Mouse (Mus musculus) T-helper 17 cell (primary cell): Measurements from ENCODE around the gene Btbd6.

Source experiments
- in situ Hi-C, 2 experiments: fragments of 300-600 bp; cut with MboI, MseI; formaldehyde crosslinking; loops; 1 replicate in 1 of 2; 2 replicates in 1 of 2; pipeline ENCODE4 v1.15.1; 2025; ENCODE audit warnings: high pct_unique_total_duplicates in 2 of 2

Gene Btbd6

DNA sequence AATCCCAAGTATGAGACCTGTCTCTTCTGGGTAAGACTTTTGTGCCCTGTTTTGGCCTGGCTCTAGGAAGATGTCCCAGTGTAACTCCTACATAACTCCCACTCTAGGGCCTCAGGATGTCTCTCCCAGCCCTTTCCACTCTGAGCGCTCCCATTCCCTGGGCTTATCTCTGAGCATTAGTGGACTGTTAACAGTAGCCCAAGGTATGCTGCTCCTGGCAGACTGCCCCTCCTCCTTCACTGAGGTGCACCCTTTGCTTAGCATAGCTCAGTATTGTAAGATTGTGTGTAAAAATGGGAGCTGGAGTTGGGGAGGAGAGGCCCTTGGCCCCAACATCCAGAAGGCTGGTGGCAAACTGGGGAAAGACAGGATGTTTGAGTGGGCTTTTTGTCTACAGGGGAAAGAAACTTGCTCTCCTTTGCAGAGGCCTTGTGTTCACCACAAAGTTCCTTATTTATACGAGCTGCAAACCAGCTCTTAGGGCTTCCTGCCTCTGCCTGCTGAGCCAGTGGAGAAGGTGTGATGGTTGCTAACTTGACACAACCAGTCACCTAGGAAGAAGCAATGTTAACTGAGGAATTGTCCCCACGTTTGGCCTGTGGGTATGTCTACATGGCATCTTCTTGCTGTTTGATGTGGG lies 23.2 kb upstream of the Btbd6 start:
- in situ Hi-C loops: no loop called here

DNA sequence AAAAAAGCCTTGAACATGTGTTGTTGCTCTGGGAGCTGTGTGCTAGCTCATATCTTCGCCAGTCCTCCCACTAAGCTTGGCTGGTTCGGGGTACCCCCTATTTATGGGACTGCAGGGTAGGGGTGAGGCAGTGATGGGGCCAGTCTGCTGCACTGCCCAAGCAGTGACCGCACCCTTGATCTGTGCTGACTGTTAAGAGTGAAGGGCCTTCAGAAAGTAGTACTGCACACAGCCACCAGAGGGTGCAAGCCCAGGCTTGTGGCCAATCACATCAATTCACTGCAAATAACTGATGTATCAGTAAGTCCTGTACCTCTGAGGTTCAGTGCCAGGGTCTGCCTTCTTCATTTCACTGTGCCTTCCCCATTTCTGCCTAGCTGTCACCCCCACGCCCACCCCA lies 20.5 kb upstream of the Btbd6 start:
- in situ Hi-C loops: no loop called here

DNA sequence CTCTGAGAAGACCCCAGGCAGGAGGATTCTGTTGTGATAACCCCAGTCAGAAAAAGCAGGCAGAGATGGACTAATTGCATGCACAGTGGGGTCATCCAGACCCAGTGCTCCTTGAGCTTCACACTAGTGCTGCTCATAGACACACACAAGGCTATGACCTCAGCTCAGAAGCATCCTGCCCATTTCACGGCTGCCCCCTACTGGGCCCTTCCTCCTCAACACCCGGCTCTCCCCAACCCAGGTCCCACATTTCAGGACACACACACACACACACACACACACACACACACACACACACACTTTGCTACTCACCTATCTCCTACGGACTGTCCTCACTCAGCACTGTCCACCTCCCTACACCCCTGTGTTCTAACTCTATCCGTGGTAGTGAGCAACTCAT lies 18.0 kb upstream of the Btbd6 start:
- in situ Hi-C loops: no loop called here

DNA sequence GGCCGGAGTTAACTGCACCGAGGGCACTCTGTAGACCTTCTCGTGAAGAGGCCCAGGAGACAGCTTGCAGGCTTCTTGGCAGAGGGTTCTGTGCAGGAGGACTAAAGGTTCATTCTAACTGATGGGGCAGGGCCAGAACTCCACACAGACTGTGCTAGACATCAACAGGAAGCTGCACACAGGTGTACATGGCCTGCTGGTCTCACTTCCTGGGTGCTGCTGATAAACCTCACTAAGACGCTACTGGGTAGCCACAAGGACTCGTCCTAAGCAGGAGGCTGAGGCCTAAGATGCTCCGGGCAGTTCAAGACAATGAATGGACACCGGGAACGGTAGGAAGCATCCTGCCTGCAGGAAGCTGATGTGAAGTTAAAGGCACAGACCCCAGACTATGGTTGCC lies 16.9 kb upstream of the Btbd6 start:
- in situ Hi-C loops: no loop called here

DNA sequence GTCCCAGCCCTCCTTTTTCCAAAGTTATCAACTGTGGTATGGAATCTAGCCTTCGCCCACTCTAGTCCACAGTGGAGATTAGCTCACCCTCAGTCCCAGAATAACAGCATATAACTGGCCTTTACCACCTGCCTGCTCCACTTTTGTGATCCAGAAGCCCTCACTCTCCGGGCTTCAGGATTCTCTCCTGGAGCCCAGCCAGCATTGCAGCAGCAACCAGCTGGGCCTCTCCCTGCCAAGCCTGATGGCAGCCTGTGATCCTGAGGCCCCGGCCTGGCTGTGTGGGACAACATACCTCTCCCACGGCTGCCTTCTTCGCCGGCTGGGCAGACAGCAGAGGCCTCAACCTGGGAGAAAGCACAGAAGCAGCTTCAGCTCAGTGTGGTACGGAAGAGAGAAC lies 14.9 kb upstream of the Btbd6 start:
- in situ Hi-C loops: no loop called here

DNA sequence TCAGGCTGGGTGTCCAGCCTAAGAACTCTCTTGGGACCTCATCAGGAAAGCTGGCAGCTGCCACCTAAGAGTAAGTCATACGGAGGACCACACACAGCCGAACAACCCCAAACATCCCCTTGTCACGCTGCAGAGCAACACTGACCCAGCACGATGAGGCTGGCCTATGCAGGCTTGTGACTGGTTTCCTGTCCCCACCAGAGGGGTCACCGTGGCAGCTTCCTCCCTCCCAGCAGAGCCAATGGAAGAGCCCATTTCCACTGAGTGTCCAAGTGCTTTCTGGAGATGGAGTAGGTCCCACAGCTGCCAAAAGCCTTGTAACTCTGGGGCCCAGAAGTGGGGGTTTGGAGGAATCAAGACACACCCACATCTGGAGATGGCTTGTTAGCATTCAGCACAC lies 14.4 kb upstream of the Btbd6 start:
- in situ Hi-C loops: no loop called here

DNA sequence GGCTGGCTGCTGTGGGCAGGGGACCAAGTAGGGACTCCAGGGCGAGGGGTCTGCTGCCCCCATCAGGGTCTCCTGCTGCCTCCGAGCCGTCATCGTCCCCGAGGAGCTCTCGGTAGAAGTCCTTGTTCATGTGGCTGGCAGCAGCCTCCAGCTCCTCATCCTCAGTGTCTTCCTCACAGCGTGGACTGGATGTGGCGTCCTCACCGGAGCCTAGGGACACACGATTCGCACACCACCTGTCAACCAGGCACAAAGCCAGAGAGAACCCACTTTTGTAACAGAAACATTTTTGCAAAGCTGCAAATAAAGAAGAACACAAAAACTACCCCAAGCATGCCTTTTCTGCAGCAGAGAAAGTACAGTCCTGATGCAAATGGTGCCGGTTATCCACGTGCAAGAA lies 10.5 kb upstream of the Btbd6 start:
- in situ Hi-C loops: no loop called here

DNA sequence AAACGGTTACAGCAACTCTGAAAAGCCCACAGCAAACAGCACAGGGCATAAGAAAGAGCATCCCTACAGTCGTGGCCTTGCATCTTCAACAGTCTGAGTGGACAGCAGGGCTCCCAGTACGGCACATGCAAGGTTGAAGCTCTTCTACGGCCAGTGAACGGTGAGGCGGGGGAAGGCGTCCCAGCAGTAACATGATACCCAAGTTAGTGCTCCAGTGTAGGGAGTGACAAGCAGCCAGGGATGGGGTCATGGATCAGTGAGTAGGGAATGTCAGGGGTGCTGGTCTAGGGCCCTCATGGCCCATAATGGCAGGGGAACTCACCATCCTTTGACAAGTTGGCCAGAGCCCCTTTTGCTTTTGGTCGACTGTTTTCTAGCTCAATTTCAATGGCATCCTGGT lies 7.3 kb upstream of the Btbd6 start:
- in situ Hi-C loops: no loop called here

DNA sequence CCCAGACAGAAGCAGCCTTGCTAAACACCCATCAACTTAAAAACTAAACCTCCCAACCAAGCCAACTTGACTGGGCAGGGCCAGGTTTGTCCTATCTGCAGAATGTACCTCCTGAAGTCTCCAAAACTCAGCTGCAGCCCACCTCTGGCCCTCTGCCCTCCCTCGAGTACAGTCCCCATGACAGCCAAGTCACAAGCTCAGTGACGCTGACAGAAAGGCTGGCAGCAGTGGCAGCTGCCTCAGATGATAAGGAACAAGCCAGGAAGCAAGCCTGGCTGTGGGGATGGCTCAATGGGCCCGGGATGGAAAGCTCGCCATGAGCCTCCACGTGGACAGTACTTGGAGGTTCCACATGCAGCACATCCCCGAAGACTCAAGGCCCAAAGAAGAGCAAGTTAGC lies 6.7 kb upstream of the Btbd6 start:
- in situ Hi-C loops: no loop called here

DNA sequence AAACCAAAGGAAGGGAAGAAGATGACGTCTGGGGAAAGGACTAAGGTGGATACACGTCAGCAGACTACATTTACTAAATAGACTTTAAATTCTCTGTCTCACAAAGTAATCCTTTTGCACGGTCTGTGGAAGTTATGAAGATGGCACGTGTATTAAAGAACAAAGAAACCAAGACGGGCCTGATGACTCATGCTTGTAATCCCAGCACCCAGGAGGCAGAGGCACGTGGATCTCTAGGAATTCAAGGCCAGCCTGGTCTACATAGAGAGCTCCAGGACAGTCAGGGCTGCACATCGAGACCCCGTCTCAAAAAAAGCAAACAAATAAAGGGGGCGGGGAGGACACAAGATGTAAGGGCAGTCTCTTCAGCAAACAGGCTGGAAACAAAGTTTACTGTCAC lies 1.5 kb upstream of the Btbd6 start:
- in situ Hi-C loops: no loop called here

DNA sequence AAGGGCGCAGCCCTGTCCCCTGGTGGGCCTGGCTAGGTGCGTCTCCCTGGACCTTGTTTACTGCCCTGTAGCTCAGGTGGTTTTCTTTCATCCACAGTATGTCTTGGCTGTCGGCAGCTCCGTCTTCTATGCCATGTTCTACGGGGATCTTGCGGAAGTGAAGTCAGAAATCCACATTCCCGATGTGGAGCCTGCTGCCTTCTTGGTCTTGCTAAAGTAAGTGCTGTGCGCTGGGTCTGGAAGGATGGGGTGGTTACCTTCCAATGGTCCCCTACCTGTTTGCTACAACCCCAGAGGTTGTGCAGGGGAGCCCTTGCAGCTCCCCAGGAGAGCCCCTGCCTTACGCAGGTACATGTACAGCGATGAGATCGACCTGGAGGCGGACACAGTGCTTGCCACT lies 874 bp downstream of the Btbd6 start:
- in situ Hi-C loops: no loop called here

DNA sequence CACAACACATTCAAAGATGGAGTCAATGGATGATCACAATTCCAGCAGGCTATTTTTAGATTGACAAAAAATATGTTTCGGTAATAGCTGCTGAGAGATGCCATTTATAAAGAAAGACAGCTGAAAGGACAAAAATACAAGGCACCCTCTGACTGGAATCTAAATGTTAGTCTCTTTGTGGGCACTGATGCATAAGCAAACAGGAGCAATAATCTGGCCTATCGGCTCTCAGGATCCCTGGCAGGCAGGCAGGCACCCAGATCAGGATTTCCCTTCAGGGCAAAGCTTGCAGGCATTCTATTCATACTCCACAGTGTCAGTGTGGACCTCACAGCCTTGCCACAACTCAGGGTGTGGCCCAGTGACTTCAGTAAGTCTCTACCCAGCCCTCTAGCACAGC lies 5.7 kb downstream of the Btbd6 start:
- in situ Hi-C loops: no loop called here

DNA sequence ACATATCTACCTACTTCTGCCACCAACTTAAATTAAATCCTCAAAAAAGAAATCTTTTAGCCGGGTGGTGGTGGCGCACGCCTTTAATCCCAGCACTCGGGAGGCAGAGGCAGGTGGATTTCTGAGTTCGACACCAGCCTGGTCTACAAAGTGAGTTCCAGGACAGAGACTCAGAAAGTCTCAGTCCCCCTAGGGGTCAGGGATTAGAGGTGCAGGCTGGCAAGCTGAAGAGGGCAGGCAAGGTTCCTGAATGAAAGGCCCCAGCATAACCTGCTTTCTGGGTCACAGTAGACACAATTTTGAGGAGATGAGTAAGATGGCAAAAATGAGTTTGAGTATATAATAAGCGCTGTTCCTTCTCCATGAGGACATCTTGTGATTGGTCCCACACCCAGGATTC lies 9.1 kb downstream of the Btbd6 start:
- in situ Hi-C loops: no loop called here

DNA sequence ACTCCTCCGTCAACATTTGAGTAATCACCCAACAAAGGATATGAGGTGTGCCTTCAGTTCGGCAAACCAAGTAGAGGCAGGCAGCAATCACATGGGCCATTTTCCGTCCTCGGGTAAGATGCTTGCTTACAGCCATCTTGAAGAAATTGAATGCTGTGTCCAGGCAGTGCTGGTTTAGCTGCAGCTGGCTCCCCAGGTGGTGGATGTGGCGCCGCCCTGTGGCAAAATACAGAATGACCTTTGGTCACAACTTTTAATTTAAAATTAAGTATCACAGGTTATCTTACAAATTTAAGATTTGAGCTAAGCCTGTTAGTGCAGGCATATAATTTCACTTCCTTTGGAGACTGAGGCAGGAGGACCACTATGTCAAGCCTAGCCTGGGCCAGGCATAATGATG lies 11.6 kb downstream of the Btbd6 start:
- in situ Hi-C loops: no loop called here

DNA sequence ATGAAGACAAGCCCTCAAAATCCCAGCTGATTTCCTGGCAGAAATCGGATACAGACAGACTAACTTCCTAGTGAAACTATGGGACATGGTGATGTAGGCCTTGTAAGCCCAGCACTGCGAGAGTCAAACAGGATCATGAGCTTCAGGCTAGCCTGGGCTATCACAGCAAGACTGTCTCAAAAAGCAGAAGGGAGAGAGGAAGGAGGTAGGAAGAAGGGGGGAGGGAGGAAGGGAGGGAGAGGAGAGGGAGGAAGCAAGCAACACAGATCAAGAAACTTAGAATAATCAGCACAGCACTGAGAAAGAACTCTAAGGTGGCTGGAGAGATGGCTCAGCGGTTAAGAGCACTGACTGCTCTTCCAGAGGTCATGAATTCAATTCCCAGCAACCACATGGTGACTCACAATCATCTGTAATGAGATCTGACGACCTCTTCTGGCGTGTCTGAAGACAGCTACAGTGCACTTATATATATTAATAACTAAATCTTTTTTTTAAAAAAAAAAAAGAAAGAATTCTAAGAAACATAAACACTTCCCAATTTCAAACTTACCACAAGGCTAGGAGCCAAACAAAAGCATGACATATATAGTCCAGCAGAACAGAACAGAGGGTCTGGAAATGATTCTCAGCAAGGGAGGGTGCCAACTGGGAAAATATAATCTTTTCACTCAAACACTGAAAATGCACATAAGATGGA lies 14.6 kb downstream of the Btbd6 start:
- in situ Hi-C loops: no loop called here

DNA sequence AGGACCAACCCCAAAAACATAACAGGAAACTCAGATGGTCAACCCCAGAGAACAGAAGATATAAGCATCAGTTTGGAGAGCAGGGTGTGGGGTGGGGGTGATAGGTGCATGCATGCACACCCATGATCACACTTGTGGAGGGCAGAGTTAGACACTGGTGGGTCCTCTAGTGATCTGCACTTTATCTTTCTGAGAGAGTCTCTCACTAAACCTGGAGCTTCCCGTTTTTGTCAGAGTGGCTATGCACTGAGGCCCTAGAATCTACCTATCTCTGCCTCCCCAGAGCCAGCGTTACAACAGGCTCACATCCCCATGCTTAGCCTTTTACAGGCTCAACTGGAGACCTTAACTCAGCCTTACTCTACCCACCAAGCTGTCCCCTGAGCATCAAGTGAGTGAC lies 15.2 kb downstream of the Btbd6 start:
- in situ Hi-C loops: no loop called here

DNA sequence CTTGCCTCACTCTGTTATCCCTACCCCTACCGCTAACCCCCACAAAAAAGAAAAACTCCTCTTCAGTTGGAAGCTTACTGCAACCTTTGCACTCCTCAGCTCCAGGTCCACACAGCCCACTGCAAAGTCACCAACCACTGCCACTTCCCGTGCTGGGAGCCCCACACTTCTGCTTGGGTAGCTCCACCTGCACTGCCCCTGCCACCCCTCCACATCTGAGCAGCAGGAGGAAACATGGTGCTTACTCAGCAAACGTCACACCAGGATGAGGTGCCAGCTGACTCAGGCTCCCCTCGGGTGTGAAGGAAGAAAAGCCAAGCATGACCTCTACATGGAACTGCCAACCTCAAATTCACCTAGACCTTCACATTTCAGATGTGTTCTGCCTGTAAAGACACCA lies 17.9 kb downstream of the Btbd6 start:
- in situ Hi-C loops: no loop called here

DNA sequence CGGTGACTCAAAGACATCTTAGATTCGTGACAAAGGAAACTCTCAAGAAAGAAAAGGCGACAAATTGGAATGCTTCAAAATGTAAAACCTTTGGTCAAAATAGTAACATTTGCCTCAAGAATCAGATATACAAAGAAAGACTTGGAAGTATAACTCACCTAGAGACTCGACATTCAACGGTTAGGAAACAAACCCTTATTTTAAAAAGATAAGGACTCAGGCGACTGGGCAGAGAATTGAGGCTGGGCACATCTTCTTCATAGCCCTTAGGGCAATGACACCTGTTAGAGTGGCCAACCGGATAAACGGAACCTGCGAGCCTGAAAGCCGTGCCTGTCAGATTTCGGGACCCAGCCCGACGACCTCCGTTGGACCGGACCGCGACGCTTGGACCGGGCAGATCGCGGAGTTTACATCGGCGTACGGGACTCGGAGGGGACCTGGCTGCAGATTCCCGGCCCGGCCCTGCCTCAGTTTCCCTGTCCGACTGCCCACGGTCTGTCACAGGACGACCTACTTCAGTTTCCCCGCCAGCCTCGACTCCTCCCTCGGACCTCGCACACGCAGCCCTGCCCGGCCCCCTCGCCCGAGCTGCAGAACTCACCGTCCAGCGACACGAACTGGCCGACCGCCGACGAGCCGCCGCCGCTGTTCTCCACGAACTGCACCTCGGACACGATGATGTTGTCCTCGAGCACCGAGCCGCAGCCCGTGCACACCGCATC lies 23.4 kb downstream of the Btbd6 start:
- in situ Hi-C loops: loop anchor here in 1 of 2 experiments (10.0 kb wide), 1 partner anchor 55 kb away; no protein-coding TSS in a partner anchor

DNA sequence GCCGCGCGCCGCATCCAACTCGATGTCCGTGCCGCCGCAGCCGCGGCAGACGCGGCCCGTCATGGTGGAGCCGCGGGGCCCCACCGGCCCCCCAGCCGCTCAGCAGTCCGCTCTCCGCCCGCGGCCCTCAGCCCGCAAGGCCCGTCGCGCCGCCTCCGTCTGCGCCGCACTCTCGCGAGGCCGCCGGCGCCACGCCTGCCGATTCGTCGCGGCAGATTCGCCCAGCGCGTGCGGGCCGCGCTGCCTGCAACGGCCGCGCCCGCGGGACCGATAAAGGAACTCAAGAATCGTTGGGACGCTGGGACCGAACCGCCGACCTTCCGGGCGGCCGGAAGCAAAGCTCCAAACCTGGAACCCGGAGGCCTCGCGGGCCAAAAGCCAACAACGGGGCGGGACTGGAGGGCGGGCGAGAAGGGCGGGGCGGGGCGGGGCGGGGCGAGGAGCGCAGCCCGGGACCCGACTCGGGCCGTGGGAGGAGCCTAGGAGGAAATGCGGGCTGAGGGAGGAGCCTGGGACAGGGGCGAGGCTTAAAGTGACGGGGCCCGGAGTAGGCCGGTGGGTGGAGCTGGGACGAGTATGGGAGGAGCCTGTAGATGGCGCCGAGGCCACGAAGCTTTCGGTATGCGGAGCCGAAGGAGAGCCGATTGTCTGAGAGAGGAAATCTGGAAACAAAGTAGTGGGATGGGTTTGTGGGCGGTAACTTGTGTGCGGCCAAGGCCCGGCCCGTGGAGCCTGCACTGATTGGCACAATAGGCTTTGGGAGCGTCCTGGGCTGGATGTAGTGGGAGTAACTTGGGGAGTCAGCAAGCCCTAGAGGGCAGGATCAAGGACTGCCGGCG lies 24.2 kb downstream of the Btbd6 start, which contains the start of gene Brf1:
TSS of gene Brf1 (minus strand) at position 411 of the 839 bp plus-strand sequence.
- in situ Hi-C loops: loop anchor here in 1 of 2 experiments (10.0 kb wide), 1 partner anchor 54 kb away; no protein-coding TSS in a partner anchor

DNA sequence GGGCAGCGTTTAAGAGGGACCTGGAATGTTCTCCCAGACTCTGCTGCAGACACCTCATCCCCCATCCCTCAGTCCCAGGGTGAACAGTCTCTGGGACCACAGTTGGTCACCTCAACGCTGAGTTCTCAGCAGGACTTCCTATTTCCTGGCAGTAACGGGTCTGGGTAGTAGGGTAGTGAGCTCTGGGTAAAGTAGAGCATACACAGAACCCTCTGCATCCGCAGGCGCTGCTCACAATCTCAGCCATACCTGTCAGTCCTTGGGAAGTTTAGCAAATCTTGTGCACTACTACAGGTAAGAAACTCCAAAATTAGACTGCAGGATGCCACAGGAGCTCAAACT lies 24.8 kb downstream of the Btbd6 start:
- in situ Hi-C loops: loop anchor here in 1 of 2 experiments (10.0 kb wide), 1 partner anchor 54 kb away; no protein-coding TSS in a partner anchor

DNA sequence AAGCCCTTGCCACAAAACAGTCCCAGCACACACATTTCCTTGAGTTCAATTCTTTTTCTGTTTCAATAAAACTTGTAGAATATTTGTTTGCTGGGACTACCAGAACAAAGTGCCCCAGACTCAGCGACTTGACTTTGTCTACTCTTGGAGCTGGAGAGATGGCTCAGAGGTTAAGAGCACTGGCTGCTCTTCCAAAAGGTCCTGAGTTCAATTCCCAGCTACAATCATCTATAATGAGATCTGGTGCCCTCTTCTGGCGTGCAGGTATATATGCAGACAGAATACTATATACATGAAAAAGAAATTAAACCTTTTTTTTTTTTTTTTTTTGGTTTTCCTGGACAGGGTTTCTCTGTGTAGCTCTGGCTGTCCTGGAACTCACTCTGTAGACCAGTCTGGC lies 26.4 kb downstream of the Btbd6 start:
- in situ Hi-C loops: loop anchor here in 1 of 2 experiments (10.0 kb wide), 1 partner anchor 52 kb away; no protein-coding TSS in a partner anchor

DNA sequence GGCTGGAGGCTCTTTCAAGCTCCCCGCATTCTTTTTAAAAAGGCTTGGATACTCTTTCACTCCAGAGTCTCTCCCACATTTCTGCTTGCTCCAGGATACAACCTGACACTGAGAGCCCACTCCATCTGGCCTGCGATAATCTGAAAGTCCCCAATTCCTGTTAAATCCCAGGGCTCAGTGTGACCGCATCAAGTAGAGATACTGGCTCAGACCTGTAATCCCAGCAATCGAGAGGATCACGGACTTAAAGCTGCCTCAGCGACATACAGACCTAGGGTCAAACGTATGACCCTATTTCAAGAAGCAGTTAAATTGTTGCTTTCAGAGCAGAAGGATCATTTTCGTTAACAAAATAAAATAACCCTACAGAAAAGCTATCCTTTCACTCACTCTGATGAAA lies 27.7 kb downstream of the Btbd6 start:
- in situ Hi-C loops: loop anchor here in 1 of 2 experiments (10.0 kb wide), 1 partner anchor 51 kb away; no protein-coding TSS in a partner anchor
